Mouse (Mus musculus) testis, adult 2 months (tissue): ENCODE results near the gene Crabp2. TPM values are rescaled to one million over a fixed set of nuclear protein-coding genes. Genes with fewer than 3 reads are reported as not detected.

Source experiments
- H3K27ac ChIP-seq: fragments of 200-500 bp; 2 replicates; pipeline ENCODE4 v1.5.1; 2012; ENCODE audit warnings: low read depth, low read length; ENCODE audit not compliant: control insufficient read depth, insufficient read depth
- H3K27me3 ChIP-seq: fragments of 200-500 bp; 2 replicates; pipeline ENCODE4 v1.6.1; 2012; ENCODE audit warnings: mild to moderate bottlenecking, low read length, moderate library complexity; ENCODE audit not compliant: control insufficient read depth, insufficient read depth
- H3K36me3 ChIP-seq: fragments of 200-500 bp; 2 replicates; pipeline ENCODE4 v1.6.1; 2012; ENCODE audit warnings: mild to moderate bottlenecking, low read length; ENCODE audit not compliant: control insufficient read depth, insufficient read depth
- H3K4me1 ChIP-seq: fragments of 200-500 bp; 2 replicates; pipeline ENCODE4 v1.6.1; 2012; ENCODE audit warnings: low read length; ENCODE audit not compliant: control insufficient read depth, insufficient read depth
- H3K4me3 ChIP-seq: fragments of 200-500 bp; 2 replicates; pipeline ENCODE4 v1.5.1; 2012; ENCODE audit warnings: low read depth, mild to moderate bottlenecking, low read length, moderate library complexity, mixed read lengths; ENCODE audit not compliant: control insufficient read depth
- CTCF ChIP-seq: fragments of 200-500 bp; IDR thresholded peaks from 2 replicates; pipeline ENCODE4 v1.5.1; 2012; ENCODE audit warnings: low read depth, mild to moderate bottlenecking, inconsistent platforms, low read length, moderate library complexity; ENCODE audit not compliant: control insufficient read depth, insufficient read depth, insufficient replicate concordance
- POLR2A ChIP-seq: fragments of 200-500 bp; IDR thresholded peaks from 2 replicates; pipeline ENCODE4 v1.6.1; 2012; ENCODE audit warnings: low read depth, mild to moderate bottlenecking, inconsistent platforms, low read length, moderate library complexity; ENCODE audit not compliant: control insufficient read depth
- polyA plus RNA-seq: library from polyadenylated mRNA; depleted of rRNA; stranded (reverse); fragments of >200 nt; gene quantifications from 2 replicates; pipeline ENCODE4 v1.2.3, GENCODE M21; 2012

The Crabp2 gene
- polyA plus RNA-seq, 1 experiment: 0.26 TPM

- no peaks in the 10 kb centered on the region for H3K36me3 ChIP-seq
- H3K27me3 ChIP-seq: no peaks in the 10 kb centered on the region
- no peak for TF ChIP-seq CTCF
- TF ChIP-seq POLR2A: no peak; the same call in 1 of the 2 replicates
- peak overlapping the region; percentile 86 for H3K4me3 ChIP-seq
- H3K27ac ChIP-seq: peak overlapping the region; percentile 92
- peaks cover 23% of the 10 kb centered on the region for H3K4me1 ChIP-seq
These were observed 41.9 kb upstream of the Crabp2 start for GRCm38 (mm10) chr3:87906601-87906980.

GRCm38 (mm10) chr3:87906981-87907857 lies 41.2 kb upstream of the Crabp2 start:
- Histone ChIP-seq H3K27me3 (no peaks in the 10 kb centered on the region), H3K36me3 (no peaks in the 10 kb centered on the region), H3K4me3 (peak overlapping the region; percentile 86), H3K4me1 (peaks cover 23% of the 10 kb centered on the region), H3K27ac (peak overlapping the region; percentile 92)
- TF ChIP-seq POLR2A: 0 out of 2 replicates have a peak, but pooled peaks have one; percentile 11
- no peak for TF ChIP-seq CTCF

GRCm38 (mm10) chr3:87907906-87908305 lies 40.6 kb upstream of the Crabp2 start:
- TF ChIP-seq POLR2A (no peak), CTCF (no peak)
- peak overlapping the region; percentile 86 for H3K4me3 ChIP-seq
- H3K36me3 ChIP-seq: no peaks in the 10 kb centered on the region
- no peaks in the 10 kb centered on the region for H3K27me3 ChIP-seq
- peaks cover 23% of the 10 kb centered on the region for H3K4me1 ChIP-seq
- H3K27ac ChIP-seq: peak overlapping the region; percentile 0; the same call in 1 of the 2 replicates

GRCm38 (mm10) chr3:87909381-87909780 lies 39.1 kb upstream of the Crabp2 start:
- TF ChIP-seq POLR2A (no peak), CTCF (no peak)
- no peak overlapping the region; the same call in 1 of the 2 replicates for H3K4me3 ChIP-seq
- H3K4me1 ChIP-seq: peaks cover 23% of the 10 kb centered on the region
- H3K27me3 ChIP-seq: no peaks in the 10 kb centered on the region
- no peak overlapping the region for H3K27ac ChIP-seq
- H3K36me3 ChIP-seq: peaks cover 1% of the 10 kb centered on the region; the same call in 1 of the 2 replicates

GRCm38 (mm10) chr3:87909874-87910273 lies 38.6 kb upstream of the Crabp2 start:
- Histone ChIP-seq H3K27ac (peak overlapping the region; percentile 34; the same call in 1 of the 2 replicates), H3K4me3 (peak overlapping the region; percentile 26; the same call in 1 of the 2 replicates), H3K27me3 (no peaks in the 10 kb centered on the region), H3K4me1 (peaks cover 23% of the 10 kb centered on the region), H3K36me3 (peaks cover 1% of the 10 kb centered on the region; the same call in 1 of the 2 replicates)
- no peak for TF ChIP-seq POLR2A
- TF ChIP-seq CTCF: no peak

- Histone ChIP-seq H3K36me3 (peaks cover 1% of the 10 kb centered on the region; the same call in 1 of the 2 replicates), H3K4me1 (peaks cover 23% of the 10 kb centered on the region), H3K27me3 (no peaks in the 10 kb centered on the region), H3K27ac (peak overlapping the region; percentile 23; the same call in 1 of the 2 replicates), H3K4me3 (peak overlapping the region; percentile 32)
- TF ChIP-seq POLR2A (no peak), CTCF (no peak)
These were observed 37.8 kb upstream of the Crabp2 start for GRCm38 (mm10) chr3:87910573-87911141.

GRCm38 (mm10) chr3:87913491-87913890 lies 35.0 kb upstream of the Crabp2 start:
- H3K27ac ChIP-seq: no peak overlapping the region
- peaks cover 1% of the 10 kb centered on the region; the same call in 1 of the 2 replicates for H3K36me3 ChIP-seq
- H3K4me3 ChIP-seq: no peak overlapping the region
- no peaks in the 10 kb centered on the region for H3K27me3 ChIP-seq
- peaks cover 15% of the 10 kb centered on the region for H3K4me1 ChIP-seq
- TF ChIP-seq POLR2A (no peak), CTCF (no peak)
